Mouse (Mus musculus): ENCODE data around the gene Hormad2.

Gene Hormad2

GRCm38 (mm10) chr11:4442280-4442679, 1.4 kb upstream of the Hormad2 start:
- DNase-seq, result no peak

GRCm38 (mm10) chr11:4438211-4438610, 2.7 kb downstream of the Hormad2 start:
- no peak for DNase-seq

DNA sequence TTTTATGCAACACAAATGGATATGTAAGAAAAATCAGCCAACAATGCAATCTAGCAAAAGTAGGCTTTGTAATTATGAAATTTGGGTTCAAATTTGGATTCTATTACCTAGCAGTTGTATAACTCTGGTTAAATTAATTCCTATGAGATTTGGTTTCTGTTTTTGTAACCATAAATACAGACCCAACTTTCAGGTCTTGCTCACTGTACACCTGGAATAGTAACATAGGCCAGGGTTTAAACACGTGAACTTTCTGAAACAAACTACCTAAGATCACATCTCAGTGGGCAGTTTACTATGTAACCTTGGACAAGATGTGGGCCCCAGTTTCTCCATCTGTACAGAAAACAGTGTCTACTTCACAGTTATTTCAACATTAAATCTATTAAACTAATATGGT, 3.6 kb downstream of the Hormad2 start:
- DNase-seq, result no peak

- peak in 1 of 2 experiments; percentile 9 for DNase-seq
Measured at GRCm38 (mm10) chr11:4436631-4437030, 4.3 kb downstream of the Hormad2 start.

- DNase-seq, result no peak
Measured at GRCm38 (mm10) chr11:4434461-4434860, 6.4 kb downstream of the Hormad2 start.

DNA sequence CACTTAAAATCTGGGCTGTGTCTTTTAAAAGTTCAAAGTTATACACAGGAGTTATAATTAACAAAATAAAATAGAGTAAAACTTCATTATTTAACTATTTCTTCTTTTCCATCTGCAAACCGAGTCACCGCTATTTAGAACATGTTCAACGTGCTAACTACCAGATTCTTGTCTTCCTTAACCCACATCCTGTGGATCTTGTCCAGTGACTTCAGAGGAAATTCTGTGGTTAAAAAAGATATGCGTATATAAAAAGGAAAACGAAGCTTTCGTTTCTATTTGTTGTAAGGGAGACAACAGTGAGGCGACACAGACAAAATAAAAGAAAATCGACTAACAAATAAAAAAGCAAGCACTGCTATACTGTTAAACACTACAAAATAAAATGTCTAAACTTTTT, 17.1 kb downstream of the Hormad2 start:
- DNase-seq, result no peak

DNA sequence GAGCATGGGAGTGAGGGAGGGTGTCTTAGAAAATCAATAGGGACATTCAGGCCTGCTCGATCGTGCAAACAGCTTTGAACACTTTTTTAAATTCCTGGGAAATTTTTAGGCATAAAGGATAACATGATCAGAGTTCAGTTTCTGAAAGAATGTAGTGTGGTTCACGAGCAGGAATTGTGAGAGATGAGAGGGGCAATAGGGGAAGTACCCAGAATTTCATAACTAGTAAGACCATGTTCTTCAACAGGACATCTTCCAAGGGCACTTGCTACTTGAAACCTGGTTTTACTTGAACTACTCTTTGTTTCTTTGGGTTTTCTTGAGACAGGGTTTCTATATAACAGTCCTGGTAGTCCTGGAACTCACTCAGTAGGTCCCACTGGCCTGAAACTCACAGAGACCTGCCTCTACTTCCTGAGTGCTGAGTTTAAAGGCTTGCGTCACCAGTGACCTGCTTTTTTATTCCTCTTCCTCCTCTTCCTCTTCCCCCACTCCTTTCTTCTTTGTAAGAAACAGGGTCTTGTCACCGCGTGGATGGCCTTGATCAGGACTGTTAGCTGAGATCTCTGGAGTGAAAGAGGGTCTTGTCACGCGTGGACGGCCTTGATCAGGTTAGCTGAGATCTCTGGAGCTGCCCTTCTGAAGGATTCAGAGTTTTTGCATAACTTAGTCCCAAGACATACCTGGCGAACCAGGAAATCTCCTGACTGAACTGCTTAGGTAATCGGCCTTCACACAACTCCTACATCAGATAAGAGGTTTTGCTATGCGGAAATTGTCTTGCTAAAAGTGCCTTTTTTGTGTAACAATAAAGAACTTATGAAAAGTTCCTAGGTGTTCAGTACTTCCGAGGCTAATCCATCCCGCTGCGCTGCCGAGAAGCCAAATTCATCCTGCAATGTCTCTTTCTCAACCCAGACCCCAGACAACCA, 18.1 kb downstream of the Hormad2 start:
- DNase-seq, result no peak

GRCm38 (mm10) chr11:4421933-4422488, 18.9 kb downstream of the Hormad2 start:
- no peak for DNase-seq

- DNase-seq, result no peak
Measured at GRCm38 (mm10) chr11:4417986-4418385, 22.9 kb downstream of the Hormad2 start.

- DNase-seq, result no peak
Measured at GRCm38 (mm10) chr11:4412294-4412693, 28.6 kb downstream of the Hormad2 start.

DNA sequence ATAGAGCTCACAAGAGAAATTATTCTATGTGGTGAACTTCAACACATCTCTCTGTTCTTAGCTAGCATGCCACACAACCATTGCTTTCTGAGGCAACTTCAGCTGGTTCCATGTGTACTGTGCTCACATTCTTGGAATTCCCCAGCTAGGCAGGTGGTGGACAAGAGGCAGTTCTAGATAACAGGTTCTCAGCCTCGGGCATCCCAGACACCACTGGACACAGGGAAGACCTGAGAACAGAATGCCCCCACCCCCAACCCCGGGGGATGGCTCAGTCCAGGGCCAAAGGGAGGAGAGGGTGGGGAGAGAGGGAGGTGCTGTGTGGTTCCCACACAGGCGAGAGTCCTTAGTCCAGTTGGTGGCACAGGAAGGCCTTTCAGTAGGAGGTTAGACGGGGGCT, 36.6 kb downstream of the Hormad2 start:
- peak in 1 of 2 experiments; percentile 8 for DNase-seq

- DNase-seq, result no peak
Measured at GRCm38 (mm10) chr11:4403381-4403780, 37.5 kb downstream of the Hormad2 start.

GRCm38 (mm10) chr11:4401251-4401650, 39.7 kb downstream of the Hormad2 start:
- no peak for DNase-seq

DNA sequence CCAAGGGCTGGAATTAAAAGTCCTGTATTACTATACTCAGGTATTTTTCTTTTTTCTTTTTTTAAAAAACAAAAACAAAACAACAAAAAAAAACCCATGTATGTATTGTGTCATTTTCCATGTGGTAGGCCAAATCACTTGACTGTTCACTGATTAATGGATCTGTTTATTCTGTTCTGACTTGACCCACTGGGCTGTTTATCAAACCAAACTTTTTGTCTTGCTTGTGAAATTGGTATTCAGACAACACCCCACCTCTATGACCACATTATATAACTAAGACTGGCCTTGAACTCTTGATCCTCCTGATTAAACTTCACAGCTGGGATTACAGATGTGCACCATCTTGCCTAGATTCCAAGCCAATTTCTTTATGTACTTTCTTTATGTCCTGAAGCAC, 46.7 kb downstream of the Hormad2 start:
- DNase-seq, result no peak

DNA sequence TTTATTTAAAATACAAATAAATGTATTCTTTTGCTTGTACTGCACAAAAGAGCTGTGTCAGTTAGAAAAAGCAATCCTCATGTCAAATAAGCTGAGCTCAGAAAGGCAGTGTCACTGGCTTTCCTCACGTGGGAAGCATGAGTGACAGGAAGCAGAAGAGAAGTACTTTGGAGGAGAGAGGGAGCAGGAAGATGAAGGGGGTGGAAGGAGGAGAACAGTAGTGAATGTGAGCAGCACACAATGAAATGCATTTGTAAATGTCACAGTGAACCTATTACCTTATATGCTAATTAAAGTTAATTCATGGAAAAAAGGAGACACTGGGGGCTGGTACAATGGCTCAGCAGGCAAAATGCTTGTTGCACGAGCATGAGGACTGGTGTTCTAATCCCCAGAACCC, 52.9 kb downstream of the Hormad2 start:
- DNase-seq, result no peak

- DNase-seq, result no peak
Measured at GRCm38 (mm10) chr11:4382321-4382720, 58.6 kb downstream of the Hormad2 start.

DNA sequence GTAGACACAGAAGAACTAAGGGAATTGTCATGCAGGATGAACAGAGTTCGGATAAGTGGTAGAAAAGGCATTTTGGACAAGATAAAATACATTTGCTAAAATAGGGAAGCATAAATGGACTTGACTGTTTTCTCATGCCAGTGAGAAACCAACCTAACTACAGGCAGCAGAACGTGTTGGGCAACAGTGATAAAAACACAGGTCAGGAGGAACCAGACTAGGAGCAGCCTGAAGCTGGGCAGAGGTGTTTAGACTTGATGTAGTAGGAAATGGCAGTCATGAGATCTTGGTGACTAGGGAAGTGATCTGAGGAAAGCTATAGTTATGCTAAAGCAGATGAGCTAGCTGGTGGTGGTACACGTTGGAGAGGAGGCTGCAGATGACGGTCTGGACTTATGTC, 61.0 kb downstream of the Hormad2 start:
- DNase-seq, result no peak

DNA sequence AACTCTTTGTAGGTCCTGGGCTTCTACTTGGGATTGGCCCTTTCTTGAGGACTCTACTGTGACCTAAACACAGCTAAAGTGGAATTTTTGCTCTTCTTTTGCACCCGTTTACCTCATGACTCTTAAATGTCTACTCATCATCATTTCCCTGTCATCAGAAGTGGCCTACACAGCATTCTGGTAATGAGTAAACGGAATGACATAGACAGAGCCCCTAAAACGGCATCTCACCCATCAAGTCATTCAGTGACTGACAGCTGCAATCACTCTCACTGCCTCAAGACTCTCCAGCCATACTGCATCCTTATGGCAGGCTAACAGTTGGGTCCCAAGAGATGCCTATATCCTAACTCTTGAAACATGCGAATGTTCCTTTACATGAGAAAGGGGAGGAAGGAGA, 74.5 kb downstream of the Hormad2 start:
- no peak for DNase-seq

DNA sequence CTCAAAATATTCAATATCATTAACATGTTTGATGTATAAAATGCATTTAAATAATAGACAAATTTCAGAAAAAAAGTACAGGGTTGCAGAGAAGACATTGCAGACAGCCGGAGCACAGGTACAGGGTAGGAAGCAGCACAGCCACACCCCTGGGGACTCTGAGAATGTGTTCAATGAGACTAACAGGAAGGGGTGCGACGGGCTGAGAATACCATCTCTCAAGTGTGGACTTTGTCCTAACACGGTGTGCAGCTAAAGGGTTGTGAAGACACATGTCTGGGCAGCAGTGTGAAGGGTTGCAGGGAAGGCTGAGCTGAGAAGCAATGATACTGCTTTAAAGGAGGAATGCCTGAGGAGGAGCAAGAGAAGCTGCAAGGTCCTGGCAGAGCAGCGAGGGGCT, 85.5 kb downstream of the Hormad2 start:
- no peak for DNase-seq

DNA sequence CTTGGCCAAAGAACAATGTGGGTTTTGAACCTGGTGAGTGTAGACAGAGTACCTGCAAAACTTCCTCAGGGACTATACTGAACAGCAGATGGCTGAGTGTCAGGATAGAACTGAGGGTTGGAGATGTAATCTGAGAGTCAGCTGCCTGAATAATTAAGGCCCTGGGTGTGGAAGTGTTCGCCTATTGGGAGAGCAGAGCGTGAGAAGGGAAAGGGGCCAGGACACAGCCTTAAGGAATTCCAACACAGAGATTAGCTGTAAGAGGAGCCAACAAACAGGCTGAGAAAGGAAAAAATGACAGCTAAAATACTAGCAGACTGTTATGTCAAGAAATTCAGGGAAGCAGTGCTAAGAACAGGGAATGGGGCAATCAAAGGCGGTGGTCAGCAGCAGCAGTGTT, 88.3 kb downstream of the Hormad2 start:
- no peak for DNase-seq

GRCm38 (mm10) chr11:4343926-4344325, 97.0 kb downstream of the Hormad2 start:
- no peak for DNase-seq

- DNase-seq, result no peak
Measured at GRCm38 (mm10) chr11:4342027-4342426, 98.9 kb downstream of the Hormad2 start.

- no peak for DNase-seq
Measured at GRCm38 (mm10) chr11:4340109-4340779, 100.7 kb downstream of the Hormad2 start.

- DNase-seq, result no peak
Measured at GRCm38 (mm10) chr11:4339275-4339674, 101.6 kb downstream of the Hormad2 start.
